ENCODE assay signal across 15 mouse cellular contexts in genomic region chr4:141158609-141159008, GRCm38 (mm10). TPM values are rescaled to one million over a fixed set of nuclear protein-coding genes. Genes with fewer than 3 reads are reported as not detected.
DNase-seq lines count a peak whose midpoint lies in the region; ATAC-seq and TF ChIP-seq lines count a peak whose summit lies in the region.
"Had no signal": no experiment of that assay in that cellular context is flagged by ENCODE, and none has a peak within 500 bp of the region (broad histone marks: within the 10 kb centered on the region; RNA-seq: fewer than 3 reads in every experiment).

No protein-coding gene starts in this region.

- no peak overlapping the region for H3K4me2 ChIP-seq in heart, embryonic 13.5 days
- H3K4me2 ChIP-seq in stomach, embryonic 15.5 days: no peak overlapping the region
- no peak overlapping the region for H3K4me2 ChIP-seq in stomach, postnatal 0 days (replicated peaks; ENCODE audit: low read depth)
- peak overlapping the region; percentile 52 for H3K4me2 ChIP-seq in liver, embryonic 11.5 days
- H3K4me2 ChIP-seq: limb, embryonic 13.5 days; midbrain, embryonic 15.5 days had no signal

- H3K27ac ChIP-seq in heart, embryonic 13.5 days (replicated peaks): 0 out of 2 replicates have a peak overlapping the region, but pooled peaks have one; percentile 15
- peak overlapping the region; percentile 40; the same call in 1 of the 2 replicates for H3K27ac ChIP-seq in stomach, embryonic 15.5 days
- H3K27ac ChIP-seq in stomach, postnatal 0 days (replicated peaks): no peak overlapping the region
- 0 out of 2 replicates have a peak overlapping the region, but pooled peaks have one; percentile 47 for H3K27ac ChIP-seq in liver, embryonic 11.5 days (ENCODE audit: low read depth, low read length)
- H3K27ac ChIP-seq: limb, embryonic 13.5 days; midbrain, embryonic 15.5 days had no signal

- DNase-seq in heart, adult 18-20 months: no peak
- DNase-seq in stomach, postnatal 0 days (ENCODE audit: low spot score): no peak
- DNase-seq in liver, embryonic 11.5 days (ENCODE audit: low spot score): no peak
- no peak for DNase-seq in embryo, embryonic 11 days
- no peak for DNase-seq in lung, postnatal 10 days
- DNase-seq: adrenal gland, postnatal 14 days; B cell, adult 2 months; heart, postnatal 36 days; kidney, postnatal 36 days; lung, postnatal 4 days had no signal

- TF ChIP-seq CTCF in stomach, postnatal 0 days (IDR thresholded peaks at IDR 0.05; ENCODE audit: low read depth): no peak

- TF ChIP-seq EP300 in stomach, postnatal 0 days (optimal IDR thresholded peaks at IDR 0.05): no peak

- peak overlapping the region; percentile 48 for H3K9ac ChIP-seq in heart, embryonic 13.5 days
- H3K9ac ChIP-seq in stomach, embryonic 15.5 days: no peak overlapping the region
- H3K9ac ChIP-seq in stomach, postnatal 0 days (ENCODE audit: low read length): no peak overlapping the region
- H3K9ac ChIP-seq in liver, embryonic 11.5 days (ENCODE audit: low read depth, low read length): 0 out of 2 replicates have a peak overlapping the region, but pooled peaks have one; percentile 28
- H3K9ac ChIP-seq: limb, embryonic 13.5 days; midbrain, embryonic 15.5 days had no signal

- H3K9me3 ChIP-seq in heart, embryonic 13.5 days: no peaks in the 10 kb centered on the region
- H3K9me3 ChIP-seq in stomach, embryonic 15.5 days: no peaks in the 10 kb centered on the region
- H3K9me3 ChIP-seq in stomach, postnatal 0 days (ENCODE audit: control insufficient read depth, low read length): no peaks in the 10 kb centered on the region
- no peaks in the 10 kb centered on the region for H3K9me3 ChIP-seq in liver, embryonic 11.5 days (ENCODE audit: control insufficient read depth, low read length)
- H3K9me3 ChIP-seq: limb, embryonic 13.5 days; midbrain, embryonic 15.5 days had no signal

- WGBS in heart, embryonic 13.5 days: 68% methylated on average over 2 of the region's 2 CpGs
- WGBS in stomach, embryonic 15.5 days: 76% methylated on average over 2 of the region's 2 CpGs
- 62% methylated on average over 2 of the region's 2 CpGs for WGBS in stomach, postnatal 0 days
- 84% methylated on average over 2 of the region's 2 CpGs for WGBS in liver, embryonic 11.5 days

- no peaks in the 10 kb centered on the region for H3K27me3 ChIP-seq in heart, embryonic 13.5 days (replicated peaks)
- no peaks in the 10 kb centered on the region for H3K27me3 ChIP-seq in stomach, embryonic 15.5 days (replicated peaks)
- H3K27me3 ChIP-seq in stomach, postnatal 0 days (ENCODE audit: control insufficient read depth, insufficient read depth, low read length): no peaks in the 10 kb centered on the region
- no peaks in the 10 kb centered on the region for H3K27me3 ChIP-seq in liver, embryonic 11.5 days (replicated peaks; ENCODE audit: control insufficient read depth, insufficient read depth, low read length)
- H3K27me3 ChIP-seq: limb, embryonic 13.5 days; midbrain, embryonic 15.5 days had no signal

- no peaks in the 10 kb centered on the region for H3K36me3 ChIP-seq in heart, embryonic 13.5 days
- no peaks in the 10 kb centered on the region for H3K36me3 ChIP-seq in stomach, embryonic 15.5 days
- no peaks in the 10 kb centered on the region for H3K36me3 ChIP-seq in stomach, postnatal 0 days (ENCODE audit: control insufficient read depth, insufficient read depth, low read length)
- no peaks in the 10 kb centered on the region for H3K36me3 ChIP-seq in liver, embryonic 11.5 days (ENCODE audit: control insufficient read depth, insufficient read depth, low read length)
- H3K36me3 ChIP-seq: midbrain, embryonic 15.5 days had no signal

- peaks cover 52% of the 10 kb centered on the region for H3K4me1 ChIP-seq in heart, embryonic 13.5 days
- peaks cover 13% of the 10 kb centered on the region for H3K4me1 ChIP-seq in stomach, embryonic 15.5 days
- H3K4me1 ChIP-seq in stomach, postnatal 0 days (replicated peaks; ENCODE audit: control insufficient read depth, insufficient read depth): no peaks in the 10 kb centered on the region
- peaks cover 64% of the 10 kb centered on the region for H3K4me1 ChIP-seq in liver, embryonic 11.5 days (replicated peaks; ENCODE audit: control insufficient read depth, insufficient read depth, low read length)

- H3K4me3 ChIP-seq in heart, embryonic 13.5 days: no peak overlapping the region
- no peak overlapping the region for H3K4me3 ChIP-seq in stomach, embryonic 15.5 days (replicated peaks)
- no peak overlapping the region for H3K4me3 ChIP-seq in stomach, postnatal 0 days (ENCODE audit: low read depth, low read length)
- H3K4me3 ChIP-seq in liver, embryonic 11.5 days (ENCODE audit: low read depth, low read length): no peak overlapping the region
- H3K4me3 ChIP-seq: limb, embryonic 13.5 days; midbrain, embryonic 15.5 days had no signal

- ATAC-seq in heart, embryonic 13.5 days (ENCODE audit: extremely low read depth, insufficient number of reproducible peaks, low FRiP score, low TSS enrichment): no peak
- ATAC-seq in stomach, embryonic 15.5 days (ENCODE audit: insufficient read depth, low FRiP score, low read depth): no peak
- no peak for ATAC-seq in stomach, postnatal 0 days (ENCODE audit: low FRiP score, low TSS enrichment)
- no peak for ATAC-seq in liver, embryonic 11.5 days (replicated peaks; ENCODE audit: low FRiP score)
- ATAC-seq in granulocyte monocyte progenitor cell, adult 5-6 weeks (replicated peaks; ENCODE audit: poor library complexity, severe bottlenecking): no peak
- ATAC-seq: midbrain, embryonic 15.5 days had no signal

RNA-seq across cellular contexts. Expression of gene Fbxo42, which starts 10.9 kb away (rescaled TPM):
- polyA plus RNA-seq in heart, embryonic 13.5 days (2015; fragmentation: Nextera tagmentation; extraction: Ambion mirVana): 12.8 and 14.2 TPM in 2 replicates
- total RNA-seq in heart, adult 18-20 months (2021): 10 to 100 TPM; 10.4 to 10.8 TPM
- polyA plus RNA-seq in stomach, embryonic 15.5 days (2015; fragmentation: Nextera tagmentation; extraction: Ambion mirVana): 21.3 and 21.4 TPM in 2 replicates
- 9.8 and 11.5 TPM in 2 replicates for polyA plus RNA-seq in stomach, postnatal 0 days (2015; fragmentation: Nextera tagmentation; extraction: Ambion mirVana)
- 26.0 and 28.7 TPM in 2 replicates for polyA plus RNA-seq in liver, embryonic 11.5 days (2014; fragmentation: Nextera tagmentation; extraction: Ambion mirVana)
- total RNA-seq in granulocyte monocyte progenitor cell, adult 5-6 weeks (2014; fragmentation: Nextera tagmentation): 16.5 and 18.6 TPM in 2 replicates
- total RNA-seq in granulocyte monocyte progenitor cell, adult 5-6 weeks (2017): 7.2 and 7.8 TPM in 2 replicates

RNA-seq across cellular contexts. Expression of gene Szrd1, which starts 19.0 kb away (rescaled TPM):
- 31.3 and 33.8 TPM in 2 replicates for polyA plus RNA-seq in heart, embryonic 13.5 days (2015; fragmentation: Nextera tagmentation; extraction: Ambion mirVana)
- 10 to 100 TPM; 87.6 to 95.7 TPM for total RNA-seq in heart, adult 18-20 months (2021)
- polyA plus RNA-seq in stomach, embryonic 15.5 days (2015; fragmentation: Nextera tagmentation; extraction: Ambion mirVana): 34.5 and 44.3 TPM in 2 replicates
- 28.6 and 29.6 TPM in 2 replicates for polyA plus RNA-seq in stomach, postnatal 0 days (2015; fragmentation: Nextera tagmentation; extraction: Ambion mirVana)
- polyA plus RNA-seq in liver, embryonic 11.5 days (2014; fragmentation: Nextera tagmentation; extraction: Ambion mirVana): 24.7 and 26.2 TPM in 2 replicates
- 41.1 and 54.8 TPM in 2 replicates for total RNA-seq in granulocyte monocyte progenitor cell, adult 5-6 weeks (2014; fragmentation: Nextera tagmentation)
- total RNA-seq in granulocyte monocyte progenitor cell, adult 5-6 weeks (2017): 58.0 and 63.0 TPM in 2 replicates

RNA-seq across cellular contexts. Expression of gene Rsg1, which starts 55.1 kb away (rescaled TPM):
- 2.3 and 3.0 TPM in 2 replicates for polyA plus RNA-seq in heart, embryonic 13.5 days (2015; fragmentation: Nextera tagmentation; extraction: Ambion mirVana)
- total RNA-seq in heart, adult 18-20 months (2021): 1 to 10 TPM in 1 of 2 experiments, under 1 TPM in 1; 0.52 to 1.2 TPM
- polyA plus RNA-seq in stomach, embryonic 15.5 days (2015; fragmentation: Nextera tagmentation; extraction: Ambion mirVana): 5.8 TPM in 2 replicates
- 1.8 and 2.3 TPM in 2 replicates for polyA plus RNA-seq in stomach, postnatal 0 days (2015; fragmentation: Nextera tagmentation; extraction: Ambion mirVana)
- polyA plus RNA-seq in liver, embryonic 11.5 days (2014; fragmentation: Nextera tagmentation; extraction: Ambion mirVana): 4.5 and 4.6 TPM in 2 replicates
- 1.4 and 1.8 TPM in 2 replicates for total RNA-seq in granulocyte monocyte progenitor cell, adult 5-6 weeks (2014; fragmentation: Nextera tagmentation)
- 1.4 and 2.6 TPM in 2 replicates for total RNA-seq in granulocyte monocyte progenitor cell, adult 5-6 weeks (2017)

Comparison
In these comparisons a context has a peak if more than half of its experiments do, and no peak if none do; other contexts are left out.
1. H3K9ac ChIP-seq: peak in heart, embryonic 13.5 days (single experiment) and liver, embryonic 11.5 days (single experiment); none in stomach, embryonic 15.5 days (single experiment) and stomach, postnatal 0 days (single experiment).